Mouse (Mus musculus) NIH3T3 (cell line): ENCODE measurements at regions not wholly inside any gene's neighbourhood (a gene's known extent, or its start where the extent isn't known, plus 50 kb on each side); places are given as distances from the start of the nearest gene placed in this dataset.
A peak's percentile ranks its signal among the peaks of the same experiment; 100 is the strongest.

Experiments
- DNase-seq: peaks from one replicate; pipeline ENCODE4 v3.0.0-alpha.2; 2012; ENCODE audit warnings: low read depth

DNA sequence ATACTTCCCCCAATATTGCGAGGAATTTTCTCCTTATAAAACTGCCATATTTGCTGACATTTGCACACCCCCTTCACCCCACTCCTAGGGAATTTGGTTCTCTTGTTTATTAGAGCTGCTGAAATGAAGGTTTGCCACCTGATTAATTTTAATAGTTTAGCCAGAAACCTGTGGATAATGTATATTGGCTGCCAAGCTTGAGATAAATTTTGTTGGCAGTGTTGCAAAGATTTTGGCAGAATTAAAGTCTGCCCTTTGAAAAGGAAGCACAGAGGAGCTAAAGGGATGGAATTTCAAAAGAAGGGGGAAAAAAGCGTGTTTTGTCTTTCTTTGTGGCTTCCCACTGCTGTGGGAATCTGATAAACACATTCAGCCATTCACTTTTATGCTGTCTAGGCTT lies 354.6 kb upstream of the Car10 start:
- no peak for DNase-seq

DNA sequence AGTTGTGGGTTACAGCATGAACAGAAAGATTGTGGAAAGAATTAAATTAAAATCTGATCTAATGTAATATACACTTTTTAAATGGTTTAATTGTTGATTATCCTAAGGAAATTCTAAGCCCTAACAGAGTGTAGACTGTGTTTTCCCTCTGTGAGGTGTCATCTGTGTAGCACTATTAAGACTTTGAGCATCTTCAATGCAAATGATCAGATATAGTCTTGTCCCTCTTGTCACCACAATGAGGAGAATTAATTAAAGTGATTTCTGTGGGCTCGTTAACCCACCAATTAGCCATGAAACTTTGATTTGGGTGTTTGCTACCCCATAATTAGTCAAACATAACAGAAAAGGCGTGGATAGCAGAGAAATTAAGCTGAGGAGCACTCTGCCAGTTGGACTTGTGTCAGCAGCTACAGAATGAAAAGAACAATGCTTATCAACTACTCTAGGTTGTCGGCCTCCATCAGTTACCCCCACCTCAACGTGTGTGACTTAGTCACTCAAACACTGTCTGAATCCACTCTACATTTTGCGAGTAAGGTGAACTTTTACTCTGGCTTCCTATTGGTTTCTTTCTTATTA lies 339.4 kb upstream of the Car10 start:
- DNase-seq: no peak

DNA sequence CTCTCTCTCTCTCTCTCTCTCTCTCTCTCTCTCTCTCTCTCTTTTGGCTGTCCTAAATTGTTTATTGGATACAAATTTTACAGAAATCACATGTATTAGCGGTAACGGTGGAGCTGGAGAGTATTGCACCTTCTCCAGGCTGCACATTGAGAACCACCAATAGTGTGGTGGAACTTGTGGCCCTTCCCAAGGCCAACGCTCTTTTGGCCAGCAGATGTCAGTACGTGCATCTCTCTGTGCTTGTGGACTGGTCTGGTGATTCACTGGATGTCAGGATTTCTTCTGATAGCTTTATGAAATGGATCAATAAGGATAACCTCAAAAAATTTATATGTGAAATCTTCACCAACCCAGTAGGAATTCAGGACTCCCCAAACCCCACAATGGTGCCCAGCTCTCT lies 327.9 kb upstream of the Car10 start:
- peak; percentile 6 for DNase-seq

DNA sequence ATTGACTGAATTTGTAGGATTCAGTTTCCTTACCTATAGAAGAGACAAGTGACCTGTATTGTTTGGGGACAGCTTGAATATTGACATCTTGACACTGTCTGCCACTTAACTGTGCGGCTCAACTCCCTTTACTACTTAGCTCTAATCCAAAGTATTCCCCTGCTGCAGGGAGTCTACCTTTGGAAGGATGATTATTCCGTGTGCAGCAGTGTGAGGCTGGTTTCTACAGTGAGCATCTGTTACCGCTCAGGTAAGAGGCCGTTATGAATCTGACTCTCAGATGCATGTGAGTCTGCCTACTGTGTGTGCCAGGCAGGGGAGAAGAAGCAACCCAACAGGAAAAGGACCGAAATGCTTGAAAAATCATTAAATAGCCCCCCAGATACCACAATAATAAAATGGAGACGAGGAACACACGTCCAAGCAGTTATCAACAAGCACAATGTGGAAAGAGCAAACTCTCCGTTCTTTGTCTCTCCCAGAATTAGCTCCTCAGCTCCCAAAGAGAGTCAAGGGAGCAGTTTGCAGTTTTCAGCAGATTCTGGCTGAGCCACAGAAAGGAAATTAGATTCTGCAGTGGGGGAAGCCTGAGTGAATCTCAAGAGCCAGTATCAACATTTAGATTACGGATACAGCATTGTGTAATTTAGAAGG lies 324.8 kb upstream of the Car10 start:
- DNase-seq: no peak

- DNase-seq: no peak
These were observed 324.3 kb upstream of the Car10 start for GRCm38 (mm10) chr11:92773570-92773929.

DNA sequence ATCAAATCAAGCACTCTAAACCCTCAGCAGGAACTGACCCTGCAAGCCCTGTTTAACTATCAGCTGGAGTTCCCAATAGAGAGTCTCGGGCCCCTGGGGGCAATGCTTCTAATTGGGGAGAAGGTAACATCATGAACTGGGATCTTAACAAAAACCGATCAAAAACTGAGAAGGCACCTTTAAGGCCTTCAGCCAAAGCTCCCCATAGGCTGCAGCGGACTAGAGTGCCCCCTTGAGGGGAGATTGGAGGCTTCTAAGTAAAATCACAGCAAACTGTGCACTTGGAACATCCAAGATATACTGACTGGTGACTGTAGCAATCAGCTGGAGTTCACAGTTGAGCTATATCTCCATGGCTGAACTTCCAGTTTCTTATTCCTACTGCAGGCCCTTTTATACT lies 323.0 kb upstream of the Car10 start:
- peak; percentile 55 for DNase-seq

DNA sequence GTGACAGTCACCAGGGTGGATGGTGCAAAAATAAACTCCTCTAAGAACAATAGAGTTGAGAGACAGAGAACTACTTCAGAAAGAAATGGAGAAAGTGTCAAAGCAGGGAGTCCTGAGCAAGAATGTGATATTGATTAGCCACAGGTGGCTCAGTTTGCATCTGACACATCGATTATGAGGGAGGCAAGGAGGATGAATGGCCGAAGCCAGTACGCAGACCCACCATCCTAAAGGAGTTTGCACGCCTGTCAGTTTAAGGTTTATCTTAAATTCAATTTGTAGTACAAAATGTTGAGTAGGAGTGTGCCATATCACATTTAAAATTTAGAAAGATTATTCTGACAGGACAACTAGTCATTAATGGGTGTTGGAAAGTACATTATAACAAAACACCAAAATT lies 298.6 kb upstream of the Car10 start:
- no peak for DNase-seq
